Mouse (Mus musculus) neural tube, embryonic 13.5 days (tissue): ENCODE results near the gene Hfe2. TPM values are rescaled to one million over a fixed set of nuclear protein-coding genes. Genes with fewer than 3 reads are reported as not detected.
A peak's percentile ranks its signal among the peaks of the same experiment; 100 is the strongest.
"Not testable (repeated sequence)": the region's sequence is repeated elsewhere in the genome, so short reads cannot be mapped to it uniquely, and the experiment has no call there.

Experiments
- ATAC-seq: fragments of 200-750 bp; cut with Nextera tagmentation; 2 replicates; pipeline ENCODE4 v1.8.0; 2017; ENCODE audit warnings: low read depth, mild to moderate bottlenecking, moderate TSS enrichment, moderate library complexity
- H3K27ac ChIP-seq: fragments of 300-500 bp; sonication (generic); replicated peaks from 2 replicates; pipeline ENCODE4 v1.5.1; 2015; ENCODE audit warnings: moderate library complexity, mild to moderate bottlenecking, inconsistent platforms
- H3K27me3 ChIP-seq: fragments of 300-500 bp; sonication (generic); 2 replicates; pipeline ENCODE4 v1.6.1; 2015; ENCODE audit warnings: mild to moderate bottlenecking, inconsistent platforms
- H3K36me3 ChIP-seq: fragments of 300-500 bp; sonication (generic); 2 replicates; pipeline ENCODE4 v1.6.1; 2015; ENCODE audit warnings: mild to moderate bottlenecking, inconsistent platforms
- H3K4me1 ChIP-seq: fragments of 300-500 bp; sonication (generic); replicated peaks from 2 replicates; pipeline ENCODE4 v1.6.1; 2015; ENCODE audit warnings: inconsistent platforms
- H3K4me2 ChIP-seq: fragments of 300-500 bp; sonication (generic); 2 replicates; pipeline ENCODE4 v1.6.1; 2015; ENCODE audit warnings: inconsistent platforms, mild to moderate bottlenecking, moderate library complexity
- H3K4me3 ChIP-seq: fragments of 300-500 bp; sonication (generic); 2 replicates; pipeline ENCODE4 v1.5.1; 2015; ENCODE audit warnings: mild to moderate bottlenecking, inconsistent platforms
- H3K9ac ChIP-seq: fragments of 300-500 bp; sonication (generic); 2 replicates; pipeline ENCODE4 v1.6.1; 2015; ENCODE audit warnings: moderate library complexity, mild to moderate bottlenecking, inconsistent platforms
- H3K9me3 ChIP-seq: fragments of 300-500 bp; sonication (generic); 2 replicates; pipeline ENCODE4 v1.6.1; 2016; ENCODE audit warnings: inconsistent platforms
- WGBS: fragments of 180-500 bp; shearing (Covaris S2); methylation state at CpG from one replicate; pipeline ENCODE4 v1.1.7; 2015; 5-methylcytosine and 5-hydroxymethylcytosine counted together
- polyA plus RNA-seq: library from polyadenylated mRNA; unstranded; fragments of >200 nt; fragmentation: Nextera tagmentation; extraction: Ambion mirVana; gene quantifications from 2 replicates; pipeline ENCODE4 v1.2.1, GENCODE M21; 2015

Hfe2 gene
- polyA plus RNA-seq, 1 experiment from 2014 or later: 1.0 TPM

GRCm38 (mm10) chr3:96498476-96499245 lies 26.3 kb upstream of the Hfe2 start:
- H3K36me3 ChIP-seq: no peaks in the 10 kb centered on the region
- H3K27ac ChIP-seq: no peak overlapping the region
- no peak overlapping the region for H3K9ac ChIP-seq
- no peaks in the 10 kb centered on the region for H3K9me3 ChIP-seq
- no peak for ATAC-seq
- H3K4me3 ChIP-seq: peak overlapping the region; percentile 70
- H3K4me1 ChIP-seq: peaks cover 18% of the 10 kb centered on the region
- 84% methylated on average over 4 of the region's 4 CpGs for WGBS
- H3K4me2 ChIP-seq: peak overlapping the region; percentile 99; the same call in 1 of the 2 replicates
- no peaks in the 10 kb centered on the region for H3K27me3 ChIP-seq

GRCm38 (mm10) chr3:96499481-96500288 lies 25.3 kb upstream of the Hfe2 start:
- peak overlapping the region; percentile 70 for H3K4me3 ChIP-seq
- H3K36me3 ChIP-seq: no peaks in the 10 kb centered on the region
- H3K9me3 ChIP-seq: no peaks in the 10 kb centered on the region
- no peaks in the 10 kb centered on the region for H3K27me3 ChIP-seq
- H3K4me1 ChIP-seq: peaks cover 18% of the 10 kb centered on the region
- peak overlapping the region; percentile 76 for H3K9ac ChIP-seq
- ATAC-seq: peak; percentile 51
- under 1% methylated on average over 36 of the region's 36 CpGs for WGBS
- H3K4me2 ChIP-seq: peak overlapping the region; percentile 99
- peak overlapping the region; percentile 78 for H3K27ac ChIP-seq

- H3K9ac ChIP-seq: peak overlapping the region; percentile 78
- H3K4me3 ChIP-seq: peak overlapping the region; percentile 70
- no peaks in the 10 kb centered on the region for H3K9me3 ChIP-seq
- ATAC-seq: peak; percentile 87
- WGBS: under 1% methylated on average over 17 of the region's 17 CpGs
- peak overlapping the region; percentile 88 for H3K27ac ChIP-seq
- no peaks in the 10 kb centered on the region for H3K36me3 ChIP-seq
- no peaks in the 10 kb centered on the region for H3K27me3 ChIP-seq
- H3K4me2 ChIP-seq: peak overlapping the region; percentile 99
- peaks cover 18% of the 10 kb centered on the region for H3K4me1 ChIP-seq
Observed at GRCm38 (mm10) chr3:96500289-96500621, 24.7 kb upstream of the Hfe2 start.

- H3K4me1 ChIP-seq: peaks cover 18% of the 10 kb centered on the region
- no peaks in the 10 kb centered on the region for H3K27me3 ChIP-seq
- H3K9ac ChIP-seq: peak overlapping the region; percentile 78
- H3K27ac ChIP-seq: peak overlapping the region; percentile 88
- no peaks in the 10 kb centered on the region for H3K9me3 ChIP-seq
- peak overlapping the region; percentile 99 for H3K4me2 ChIP-seq
- H3K36me3 ChIP-seq: no peaks in the 10 kb centered on the region
- peak; percentile 85 for ATAC-seq
- 0% methylated on average over 19 of the region's 19 CpGs for WGBS
- H3K4me3 ChIP-seq: peak overlapping the region; percentile 70
Observed at GRCm38 (mm10) chr3:96500691-96501265, 24.2 kb upstream of the Hfe2 start.

- peak; percentile 81 for ATAC-seq
- Histone ChIP-seq H3K27me3 (no peaks in the 10 kb centered on the region), H3K9ac (peak overlapping the region; percentile 70), H3K4me2 (peak overlapping the region; percentile 99), H3K36me3 (no peaks in the 10 kb centered on the region), H3K9me3 (no peaks in the 10 kb centered on the region), H3K4me1 (peaks cover 18% of the 10 kb centered on the region), H3K27ac (peak overlapping the region; percentile 54; the same call in 1 of the 2 replicates), H3K4me3 (peak overlapping the region; percentile 70)
- WGBS: under 1% methylated on average over 32 of the region's 32 CpGs
Observed at GRCm38 (mm10) chr3:96501391-96502115, 23.4 kb upstream of the Hfe2 start.

- H3K4me2 ChIP-seq: peak overlapping the region; percentile 99
- WGBS: under 1% methylated on average over 19 of the region's 19 CpGs
- no peak for ATAC-seq
- no peak overlapping the region for H3K27ac ChIP-seq
- H3K36me3 ChIP-seq: no peaks in the 10 kb centered on the region
- peak overlapping the region; percentile 70 for H3K4me3 ChIP-seq
- peak overlapping the region; percentile 70 for H3K9ac ChIP-seq
- no peaks in the 10 kb centered on the region for H3K9me3 ChIP-seq
- H3K4me1 ChIP-seq: peaks cover 14% of the 10 kb centered on the region
- H3K27me3 ChIP-seq: no peaks in the 10 kb centered on the region
Observed at GRCm38 (mm10) chr3:96502181-96503082, 22.5 kb upstream of the Hfe2 start.

GRCm38 (mm10) chr3:96503083-96503450 lies 21.9 kb upstream of the Hfe2 start:
- no peaks in the 10 kb centered on the region for H3K9me3 ChIP-seq
- peak overlapping the region; percentile 99 for H3K4me2 ChIP-seq
- peak overlapping the region; percentile 70 for H3K4me3 ChIP-seq
- under 1% methylated on average over 7 of the region's 7 CpGs for WGBS
- H3K9ac ChIP-seq: peak overlapping the region; percentile 70
- no peak for ATAC-seq
- H3K4me1 ChIP-seq: peaks cover 14% of the 10 kb centered on the region
- no peaks in the 10 kb centered on the region for H3K27me3 ChIP-seq
- H3K27ac ChIP-seq: no peak overlapping the region
- H3K36me3 ChIP-seq: no peaks in the 10 kb centered on the region

GRCm38 (mm10) chr3:96503946-96504345 lies 21.0 kb upstream of the Hfe2 start:
- H3K4me3 ChIP-seq: no peak overlapping the region
- H3K4me1 ChIP-seq: peaks cover 14% of the 10 kb centered on the region
- no peaks in the 10 kb centered on the region for H3K27me3 ChIP-seq
- H3K36me3 ChIP-seq: no peaks in the 10 kb centered on the region
- no peak overlapping the region for H3K27ac ChIP-seq
- 72% methylated on average over 4 of the region's 4 CpGs for WGBS
- ATAC-seq: no peak
- no peak overlapping the region for H3K4me2 ChIP-seq
- H3K9ac ChIP-seq: no peak overlapping the region
- no peaks in the 10 kb centered on the region for H3K9me3 ChIP-seq

- Histone ChIP-seq H3K27me3 (no peaks in the 10 kb centered on the region), H3K9ac (no peak overlapping the region), H3K36me3 (no peaks in the 10 kb centered on the region), H3K4me1 (peaks cover 14% of the 10 kb centered on the region), H3K4me2 (no peak overlapping the region), H3K4me3 (no peak overlapping the region), H3K9me3 (no peaks in the 10 kb centered on the region), H3K27ac (no peak overlapping the region)
- no peak for ATAC-seq
- 92% methylated on average over 6 of the region's 6 CpGs for WGBS
Observed at GRCm38 (mm10) chr3:96504931-96505330, 20.0 kb upstream of the Hfe2 start.

GRCm38 (mm10) chr3:96506396-96507047 lies 18.4 kb upstream of the Hfe2 start:
- no peak overlapping the region for H3K4me2 ChIP-seq
- ATAC-seq: no peak
- H3K27ac ChIP-seq: no peak overlapping the region
- H3K9ac ChIP-seq: no peak overlapping the region
- no peak overlapping the region for H3K4me3 ChIP-seq
- H3K9me3 ChIP-seq: no peaks in the 10 kb centered on the region
- H3K27me3 ChIP-seq: no peaks in the 10 kb centered on the region
- H3K4me1 ChIP-seq: peaks cover 14% of the 10 kb centered on the region
- H3K36me3 ChIP-seq: no peaks in the 10 kb centered on the region
- 94% methylated on average over 9 of the region's 9 CpGs for WGBS

GRCm38 (mm10) chr3:96507966-96508365 lies 17.0 kb upstream of the Hfe2 start:
- ATAC-seq, H3K27me3 ChIP-seq: not testable (repeated sequence)
- 92% methylated on average over 8 of the region's 9 CpGs for WGBS

More at GRCm38 (mm10) chr3:96507966-96508365, 17.0 kb upstream of the Hfe2 start:
- not testable (repeated sequence) for H3K4me3 ChIP-seq, H3K4me1 ChIP-seq, H3K9me3 ChIP-seq, H3K27ac ChIP-seq, H3K4me2 ChIP-seq, H3K36me3 ChIP-seq, H3K9ac ChIP-seq
